Comparison of ENCODE assay signal across 8 mouse cellular contexts in the genomic region with DNA sequence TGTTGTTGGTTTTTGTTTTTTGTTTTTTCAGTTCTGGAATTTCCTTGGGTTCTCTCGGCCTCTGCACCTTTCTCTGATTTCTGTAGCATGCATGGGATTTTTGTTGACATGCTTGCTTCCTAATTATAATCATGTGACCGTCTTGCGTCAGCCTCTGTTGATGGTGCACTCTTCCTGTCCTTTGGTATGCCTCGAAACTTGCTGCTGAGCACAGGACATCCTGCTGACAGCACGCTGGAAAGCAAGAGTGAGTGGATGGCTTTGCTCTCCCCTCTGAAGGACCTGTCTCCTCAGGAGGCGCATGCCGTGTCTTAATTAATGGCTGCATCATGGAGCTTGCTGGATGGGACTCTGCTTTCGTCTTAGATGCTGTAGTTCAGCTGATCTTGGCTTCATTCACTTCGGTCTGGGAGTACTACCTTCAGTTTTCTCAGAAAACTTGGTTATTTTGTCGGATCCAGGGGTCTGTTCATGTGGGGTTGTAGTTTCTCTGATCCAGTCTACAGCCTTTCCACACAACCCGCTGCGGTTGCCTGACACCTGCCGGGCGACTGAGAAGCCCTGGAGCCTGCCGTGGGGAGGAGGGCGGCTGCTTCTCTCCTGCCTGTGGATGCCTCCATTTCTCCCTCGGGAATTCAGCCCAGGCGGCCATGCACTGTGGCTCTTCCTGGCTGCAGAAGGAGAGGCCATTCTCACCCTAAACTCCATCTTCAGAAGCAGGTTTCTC. TPM values are rescaled to one million over a fixed set of nuclear protein-coding genes. Genes with fewer than 3 reads are reported as not detected.
DNase-seq lines count a peak whose midpoint lies in the region; ATAC-seq and TF ChIP-seq lines count a peak whose summit lies in the region.

No protein-coding gene starts in this region.

- intact Hi-C loops in heart, postnatal 14 days (cut with DNase I), result no loop called here

- H3K27ac ChIP-seq in cortical plate, adult 2 months (ENCODE audit: insufficient read depth, low read length), result peak overlapping the region; percentile 7; the same call in 1 of the 2 replicates
- H3K27ac ChIP-seq in lung, embryonic 15.5 days, result peak overlapping the region; percentile 47

- peak overlapping the region; percentile 9; the same call in 1 of the 2 replicates for H3K4me3 ChIP-seq in cortical plate, adult 2 months (ENCODE audit: insufficient read depth, low read length)
- no peak overlapping the region; the same call in 1 of the 2 replicates for H3K4me3 ChIP-seq in lung, embryonic 15.5 days

- no peak for TF ChIP-seq POLR2A in cortical plate, adult 2 months (IDR thresholded peaks at IDR 0.05; ENCODE audit: extremely low read depth, insufficient read depth, low read length)

- H3K36me3 ChIP-seq in lung, embryonic 15.5 days, result no peaks in the 10 kb centered on the region

- H3K4me2 ChIP-seq in lung, embryonic 15.5 days, result peak overlapping the region; percentile 40

- WGBS in lung, embryonic 15.5 days, result 31% methylated on average over 18 of the region's 18 CpGs

- no peak overlapping the region for H3K9ac ChIP-seq in lung, embryonic 15.5 days

- peak; percentile 47; the same call in 1 of the 2 replicates for ATAC-seq in lung, embryonic 15.5 days (ENCODE audit: borderline replicate concordance, extremely low read depth, low FRiP score, low TSS enrichment)

- H3K27me3 ChIP-seq in lung, embryonic 15.5 days, result no peaks in the 10 kb centered on the region

- no peaks in the 10 kb centered on the region for H3K4me1 ChIP-seq in cortical plate, adult 2 months (ENCODE audit: control insufficient read depth, insufficient read depth, low read length)
- peaks cover 19% of the 10 kb centered on the region for H3K4me1 ChIP-seq in lung, embryonic 15.5 days

- no peaks in the 10 kb centered on the region for H3K9me3 ChIP-seq in lung, embryonic 15.5 days

- no peak for TF ChIP-seq CTCF in cortical plate, adult 2 months (IDR thresholded peaks at IDR 0.05; ENCODE audit: extremely low read depth, insufficient read depth, low read length)

- peak; percentile 32 for DNase-seq in embryo, embryonic 10 days (ENCODE audit: low spot score)
- no peak for DNase-seq in embryo, embryonic 9.5 days (ENCODE audit: extremely low spot score)
- DNase-seq in heart, postnatal 14 days, result peak; percentile 9 to 14
- peak; percentile 35 for DNase-seq in retina, postnatal 1 day
- DNase-seq in adrenal gland, postnatal 14 days, result no peak
- no peak for DNase-seq in ovary, postnatal 36 days (ENCODE audit: low spot score)

RNA-seq across cellular contexts. Expression of a gene that starts 14.4 kb away (rescaled TPM):
- polyA plus RNA-seq in cortical plate, adult 2 months (2012; rRNA removed), result 15.3 and 16.3 TPM in 2 replicates
- total RNA-seq in heart, postnatal 14 days (2021), result 10 to 100 TPM; 14.4 to 14.6 TPM
- polyA plus RNA-seq in lung, embryonic 15.5 days (2015; fragmentation: Nextera tagmentation; extraction: Ambion mirVana), result 13.7 and 14.9 TPM in 2 replicates
- total RNA-seq in adrenal gland, postnatal 14 days (2021), result 15.3 and 15.7 TPM in 2 replicates

RNA-seq across cellular contexts. Expression of a gene that starts 17.2 kb away (rescaled TPM):
- 172 and 178 TPM in 2 replicates for polyA plus RNA-seq in cortical plate, adult 2 months (2012; rRNA removed)
- 100 to 1,000 TPM; 271 to 276 TPM for total RNA-seq in heart, postnatal 14 days (2021)
- 93.0 and 96.5 TPM in 2 replicates for polyA plus RNA-seq in lung, embryonic 15.5 days (2015; fragmentation: Nextera tagmentation; extraction: Ambion mirVana)
- 150 and 159 TPM in 2 replicates for total RNA-seq in adrenal gland, postnatal 14 days (2021)

Comparison
In these comparisons a context has a peak if more than half of its experiments do, and no peak if none do; other contexts are left out.
1. DNase-seq: peak in embryo, embryonic 10 days (single experiment), heart, postnatal 14 days (2 of 2) and retina, postnatal 1 day (single experiment); none in embryo, embryonic 9.5 days (single experiment), adrenal gland, postnatal 14 days (single experiment) and ovary, postnatal 36 days (single experiment).